Mouse (Mus musculus): ENCODE results near the gene Ccdc175.

DNA sequence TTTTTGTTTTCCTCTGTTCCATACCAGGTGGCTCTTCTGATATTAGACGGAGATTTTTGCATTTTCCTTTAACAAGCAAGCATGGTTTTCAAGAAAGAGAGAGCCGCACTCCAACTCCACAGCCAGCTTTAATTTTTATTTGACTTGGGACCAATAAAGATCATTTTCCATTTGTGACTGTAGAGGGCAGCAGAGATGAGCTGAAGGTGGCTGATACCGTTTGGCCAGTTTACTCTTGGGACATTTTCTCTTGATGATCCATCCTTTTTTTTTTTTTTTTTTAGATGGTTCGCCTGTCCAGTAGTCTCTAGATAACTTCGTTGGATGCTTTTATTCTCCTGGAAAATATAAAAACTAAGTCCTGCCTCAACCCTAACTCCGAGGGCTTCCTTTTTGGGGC, 131.5 kb downstream of the Ccdc175 start:
- no peak for TF ChIP-seq POLR2A (IDR thresholded peaks at IDR 0.05; ENCODE audit: control insufficient read depth, low read depth, low read length)
- no peak for TF ChIP-seq CTCF (IDR thresholded peaks at IDR 0.05; ENCODE audit: control insufficient read depth, insufficient read depth, insufficient replicate concordance, low read depth, low read length)
